Mouse (Mus musculus) heart, adult 8-10 months (tissue): ENCODE measurements around the gene Zw10. TPM values are rescaled to one million over a fixed set of nuclear protein-coding genes. Genes with fewer than 3 reads are reported as not detected.

ENCODE experiments used
- DNase-seq: peaks from one replicate; pipeline ENCODE4 v3.0.0; 2022; ENCODE audit warnings: low spot score
- total RNA-seq, 4 experiments: library from RNA; stranded (reverse); gene quantifications; 2 replicates each; pipeline ENCODE4 v1.2.4; 2022

Zw10 gene
- 10 to 100 TPM; 11.6 to 13.5 (median 12.5) TPM for total RNA-seq

- DNase-seq, result peak; percentile 96
Measured at GRCm38 (mm10) chr9:49055333-49056205, at the start of gene Zw10. Gene Zw10, plus strand, starts transcription at chr9:49055613.

GRCm38 (mm10) chr9:49015824-49016223 is 39.6 kb upstream of the Zw10 start:
- no peak for DNase-seq

- DNase-seq, result no peak
Measured at GRCm38 (mm10) chr9:49021289-49021688, 34.1 kb upstream of the Zw10 start.

GRCm38 (mm10) chr9:49023956-49024355 is 31.5 kb upstream of the Zw10 start:
- no peak for DNase-seq

- no peak for DNase-seq
Measured at GRCm38 (mm10) chr9:49024529-49024928, 30.9 kb upstream of the Zw10 start.

GRCm38 (mm10) chr9:49034764-49035163 is 20.6 kb upstream of the Zw10 start:
- DNase-seq, result no peak

GRCm38 (mm10) chr9:49050901-49051300 is 4.5 kb upstream of the Zw10 start:
- DNase-seq, result no peak

- DNase-seq, result peak; percentile 42
Measured at GRCm38 (mm10) chr9:49051349-49051748, 4.1 kb upstream of the Zw10 start.

- DNase-seq, result no peak
Measured at GRCm38 (mm10) chr9:49054028-49054427, 1.4 kb upstream of the Zw10 start.

- DNase-seq, result peak; percentile 47
Measured at GRCm38 (mm10) chr9:49076847-49077246, 21.4 kb downstream of the Zw10 start.

GRCm38 (mm10) chr9:49081107-49081506 is 25.7 kb downstream of the Zw10 start, which contains the start of gene Tmprss5:
Gene Tmprss5, plus strand, starts transcription at chr9:49081260.
- DNase-seq, result no peak

GRCm38 (mm10) chr9:49081561-49081960 is 26.1 kb downstream of the Zw10 start:
- peak; percentile 52 for DNase-seq

- no peak for DNase-seq
Measured at GRCm38 (mm10) chr9:49087317-49087716, 31.9 kb downstream of the Zw10 start.

- DNase-seq, result no peak
Measured at GRCm38 (mm10) chr9:49098871-49099270, 43.5 kb downstream of the Zw10 start.

- no peak for DNase-seq
Measured at GRCm38 (mm10) chr9:49102328-49102727, 46.9 kb downstream of the Zw10 start.

GRCm38 (mm10) chr9:49109101-49109500 is 53.7 kb downstream of the Zw10 start:
- no peak for DNase-seq

- DNase-seq, result no peak
Measured at GRCm38 (mm10) chr9:49110476-49111220, 55.2 kb downstream of the Zw10 start.

- peak; percentile 22 for DNase-seq
Measured at GRCm38 (mm10) chr9:49111296-49111695, 55.9 kb downstream of the Zw10 start.

GRCm38 (mm10) chr9:49118271-49118825 is 62.9 kb downstream of the Zw10 start:
- DNase-seq, result no peak

- no peak for DNase-seq
Measured at GRCm38 (mm10) chr9:49119759-49120158, 64.3 kb downstream of the Zw10 start.

- no peak for DNase-seq
Measured at GRCm38 (mm10) chr9:49125706-49126105, 70.3 kb downstream of the Zw10 start.
